Mouse (Mus musculus) embryonic facial prominence, embryonic 10.5 days (tissue): Measurements from ENCODE around the gene Alg3. TPM values are rescaled to one million over a fixed set of nuclear protein-coding genes. Genes with fewer than 3 reads are reported as not detected.

Experiments
- DNase-seq: peaks from one replicate; pipeline ENCODE4 v3.0.0-alpha.2; 2017; ENCODE audit warnings: low spot score
- H3K27ac ChIP-seq: fragments of 300-500 bp; sonication (generic); replicated peaks from 2 replicates; pipeline ENCODE4 v1.5.1; 2016; ENCODE audit warnings: mild to moderate bottlenecking
- H3K27me3 ChIP-seq: fragments of 300-500 bp; sonication (generic); replicated peaks from 2 replicates; pipeline ENCODE4 v1.6.1; 2016; ENCODE audit warnings: low read depth, mild to moderate bottlenecking; ENCODE audit not compliant: poor library complexity, severe bottlenecking
- H3K36me3 ChIP-seq: fragments of 300-500 bp; sonication (generic); replicated peaks from 2 replicates; pipeline ENCODE4 v1.6.1; 2016; ENCODE audit warnings: mild to moderate bottlenecking, moderate library complexity
- H3K4me1 ChIP-seq: fragments of 300-500 bp; sonication (generic); 2 replicates; pipeline ENCODE4 v1.6.1; 2016
- H3K4me3 ChIP-seq: fragments of 300-500 bp; sonication (generic); 2 replicates; pipeline ENCODE4 v1.5.1; 2016; ENCODE audit warnings: mild to moderate bottlenecking, moderate library complexity
- H3K9me3 ChIP-seq: fragments of 300-500 bp; sonication (generic); 2 replicates; pipeline ENCODE4 v1.6.1; 2016; ENCODE audit warnings: mild to moderate bottlenecking
- WGBS: fragments of 180-500 bp; shearing (Covaris S2); methylation state at CpG from one replicate; pipeline ENCODE4 v1.1.7; 2016; 5-methylcytosine and 5-hydroxymethylcytosine counted together
- polyA plus RNA-seq: library from polyadenylated mRNA; unstranded; fragments of >200 nt; fragmentation: Nextera tagmentation; extraction: Ambion mirVana; gene quantifications from 2 replicates; pipeline ENCODE4 v1.2.1, GENCODE M21; 2016

Alg3 gene
- polyA plus RNA-seq = 53.9 and 59.2 TPM in 2 replicates

DNA sequence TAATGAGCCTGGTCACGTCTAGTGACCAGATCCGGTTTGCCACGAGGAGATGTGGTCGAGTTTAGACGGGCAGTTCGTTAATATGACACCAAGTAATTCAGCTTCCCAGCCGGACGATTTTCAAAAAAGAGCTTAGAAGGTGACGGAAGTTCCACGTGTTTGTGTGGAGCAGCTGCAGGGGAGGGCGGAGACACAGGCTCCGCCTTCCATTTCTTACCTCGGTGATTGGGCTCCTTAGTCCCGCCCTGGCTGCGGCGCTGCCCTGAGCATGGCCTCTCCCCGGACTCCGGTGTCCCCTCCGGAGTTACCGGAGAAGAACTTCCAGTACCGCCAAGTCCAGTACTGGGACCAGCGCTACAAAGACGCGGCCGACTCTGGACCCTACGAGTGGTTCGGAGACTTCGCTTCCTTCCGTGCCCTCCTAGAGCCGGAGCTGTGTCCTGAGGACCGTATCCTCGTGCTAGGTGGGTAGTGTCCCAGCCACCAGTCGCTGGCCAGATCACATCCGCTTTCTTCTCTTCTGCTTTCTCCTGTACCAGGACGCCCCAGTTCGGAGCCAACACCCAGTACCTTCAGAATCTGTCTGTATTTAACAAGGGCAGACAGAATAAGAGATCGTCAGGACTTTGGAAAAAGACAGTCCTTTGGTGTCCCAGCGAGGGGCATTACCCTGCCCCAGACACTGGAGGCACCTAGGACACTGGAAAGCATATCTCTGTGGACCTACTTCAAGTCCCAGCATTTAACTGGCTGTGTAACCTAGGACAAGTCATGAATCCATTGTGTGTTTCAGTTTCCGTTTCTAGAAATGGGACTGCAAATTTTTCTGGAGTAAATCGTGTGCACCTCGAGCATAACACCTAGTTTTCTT lies at the start of gene Alg3, which contains the start of the genes Eef1akmt4 and Gm49333:
Alg3 (minus strand) TSS at position 379 of the 871 bp plus-strand sequence.
Eef1akmt4 (plus strand) TSS at position 237 of the 871 bp plus-strand sequence.
Gm49333 (plus strand) TSS at position 254 of the 871 bp plus-strand sequence.
- WGBS = 2% methylated on average over 41 of the region's 41 CpGs

DNA sequence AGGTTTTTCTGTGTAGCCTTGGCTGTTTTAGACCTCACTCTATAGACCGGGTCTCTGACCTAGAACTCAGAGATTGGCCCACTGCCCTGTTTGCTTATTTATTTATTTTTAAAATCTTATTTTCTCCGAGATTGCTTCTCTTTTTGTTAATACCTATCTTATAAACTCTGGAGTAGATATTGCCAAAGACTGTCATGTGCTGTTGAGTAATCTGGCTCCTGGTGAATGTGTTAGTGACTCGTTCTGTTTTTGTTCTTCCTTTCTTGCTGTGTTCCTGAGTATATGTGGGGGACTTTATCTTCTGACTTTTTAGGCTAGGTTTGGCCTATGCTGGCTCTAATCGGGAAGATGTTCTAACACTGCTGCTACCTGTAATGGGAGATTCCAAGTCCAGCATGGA lies 46.1 kb upstream of the Alg3 start:
- Histone ChIP-seq H3K4me3 (no peak overlapping the region), H3K36me3 (peaks cover 99% of the 10 kb centered on the region), H3K9me3 (no peaks in the 10 kb centered on the region), H3K4me1 (peaks cover 7% of the 10 kb centered on the region), H3K27ac (no peak overlapping the region), H3K27me3 (no peaks in the 10 kb centered on the region)
- WGBS = 94% methylated on average over 4 of the region's 4 CpGs
- no peak for DNase-seq

More for the DNA sequence above, at the start of gene Alg3, which contains the start of the genes Eef1akmt4 and Gm49333:
- Histone ChIP-seq H3K4me3 (peak within 1 kb of the TSS; percentile 88), H3K27me3 (no peaks in the 10 kb centered on the region), H3K4me1 (peaks cover 28% of the 10 kb centered on the region), H3K27ac (peak within 1 kb of the TSS; percentile 95), H3K9me3 (no peaks in the 10 kb centered on the region), H3K36me3 (peaks cover 28% of the 10 kb centered on the region)
- peak; percentile 91 for DNase-seq

DNA sequence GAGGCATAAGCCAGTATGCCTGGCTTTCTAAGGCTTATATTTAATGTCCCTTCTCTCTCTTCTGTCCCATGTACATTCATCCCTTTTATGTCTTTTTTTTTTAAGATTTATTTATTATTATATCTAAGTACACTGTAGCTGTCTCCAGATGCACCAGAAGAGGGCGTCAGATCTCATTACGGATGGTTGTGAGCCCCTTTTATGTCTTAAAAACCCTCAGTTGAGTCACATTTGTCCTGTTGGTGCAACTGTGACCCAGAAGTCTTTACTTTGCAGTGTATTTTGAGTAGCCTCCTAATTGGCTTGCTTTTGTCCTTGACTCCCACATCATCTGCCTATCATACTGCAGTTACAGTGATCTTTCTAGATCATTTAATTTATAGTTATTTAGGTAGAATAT lies 41.8 kb upstream of the Alg3 start:
- H3K4me1 ChIP-seq = peaks cover 18% of the 10 kb centered on the region
- peaks cover 56% of the 10 kb centered on the region for H3K36me3 ChIP-seq
- H3K27ac ChIP-seq = no peak overlapping the region
- H3K4me3 ChIP-seq = peak overlapping the region; percentile 97; the same call in 1 of the 2 replicates
- H3K27me3 ChIP-seq = no peaks in the 10 kb centered on the region
- 63% methylated on average over 2 of the region's 2 CpGs for WGBS
- no peak for DNase-seq
- no peaks in the 10 kb centered on the region for H3K9me3 ChIP-seq

DNA sequence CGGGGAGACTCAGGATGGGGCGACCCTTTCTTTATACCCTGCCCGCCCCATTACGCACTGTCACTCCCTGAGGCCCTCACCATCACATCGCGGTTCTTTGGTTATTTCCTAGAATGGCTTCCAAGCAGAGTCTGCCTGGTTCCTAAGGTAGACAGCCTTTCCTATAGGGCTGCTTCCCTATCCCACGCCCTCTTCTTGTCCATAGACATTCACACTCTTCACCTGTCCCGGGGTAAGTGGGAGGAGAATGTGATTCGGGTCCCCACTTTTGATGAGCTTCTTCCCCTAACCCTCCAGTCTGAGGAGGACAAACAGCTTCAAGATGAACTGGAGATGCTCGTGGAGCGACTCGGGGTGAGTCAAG lies 40.4 kb upstream of the Alg3 start:
- Histone ChIP-seq H3K4me1 (peaks cover 18% of the 10 kb centered on the region), H3K27me3 (no peaks in the 10 kb centered on the region), H3K27ac (peak overlapping the region; percentile 89), H3K4me3 (peak overlapping the region; percentile 97), H3K9me3 (no peaks in the 10 kb centered on the region), H3K36me3 (peaks cover 42% of the 10 kb centered on the region)
- no peak for DNase-seq
- WGBS = 11% methylated on average over 12 of the region's 12 CpGs

DNA sequence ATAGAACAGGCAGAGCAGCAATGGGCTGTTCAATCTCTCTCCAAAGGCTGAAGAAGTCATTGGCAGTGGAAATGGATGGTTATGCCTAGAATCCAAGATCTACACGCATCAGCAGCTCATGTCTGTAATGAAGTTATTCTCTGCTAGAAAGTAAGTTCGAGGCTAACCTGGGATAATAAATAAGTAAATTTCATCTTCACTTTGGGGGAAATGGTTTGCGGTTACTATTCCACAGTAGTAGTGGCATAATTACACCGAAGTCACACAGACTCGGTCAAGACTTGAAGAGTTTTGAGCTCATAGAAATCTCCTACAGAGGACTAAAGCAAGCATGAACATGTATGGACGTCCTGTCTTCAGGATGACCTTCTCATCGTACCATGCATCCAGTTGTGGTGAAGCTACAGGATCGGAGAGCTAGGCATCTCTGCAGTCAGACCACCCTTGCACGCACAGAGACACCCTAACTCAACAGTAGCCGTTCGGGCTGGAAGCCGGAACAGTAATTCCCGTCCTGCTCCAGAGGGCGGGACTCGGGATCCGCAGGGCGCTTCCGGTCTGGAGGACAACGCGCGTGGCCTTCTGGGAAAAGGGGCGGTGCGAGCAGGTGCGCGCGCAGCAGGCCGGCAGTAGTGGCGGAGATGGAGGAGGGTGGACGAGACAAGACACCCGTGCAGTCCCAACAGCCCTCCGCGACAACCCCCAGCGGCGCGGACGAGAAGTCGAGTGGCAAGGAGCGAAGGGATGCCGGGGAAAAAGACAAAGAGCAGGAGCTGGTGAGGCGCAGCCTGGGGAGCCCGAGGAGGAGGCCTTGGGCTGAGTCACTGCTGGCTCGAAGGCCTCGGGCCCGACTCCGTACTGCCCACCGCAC lies 39.8 kb upstream of the Alg3 start, which contains the start of gene Psmd2:
Psmd2 (plus strand) TSS at position 577 of the 871 bp plus-strand sequence.
- Histone ChIP-seq H3K27ac (peak within 1 kb of the TSS; percentile 89), H3K4me3 (peak within 1 kb of the TSS; percentile 97), H3K27me3 (no peaks in the 10 kb centered on the region), H3K36me3 (peaks cover 36% of the 10 kb centered on the region), H3K4me1 (peaks cover 18% of the 10 kb centered on the region), H3K9me3 (no peaks in the 10 kb centered on the region)
- 3% methylated on average over 46 of the region's 46 CpGs for WGBS
- DNase-seq = peak; percentile 97

DNA sequence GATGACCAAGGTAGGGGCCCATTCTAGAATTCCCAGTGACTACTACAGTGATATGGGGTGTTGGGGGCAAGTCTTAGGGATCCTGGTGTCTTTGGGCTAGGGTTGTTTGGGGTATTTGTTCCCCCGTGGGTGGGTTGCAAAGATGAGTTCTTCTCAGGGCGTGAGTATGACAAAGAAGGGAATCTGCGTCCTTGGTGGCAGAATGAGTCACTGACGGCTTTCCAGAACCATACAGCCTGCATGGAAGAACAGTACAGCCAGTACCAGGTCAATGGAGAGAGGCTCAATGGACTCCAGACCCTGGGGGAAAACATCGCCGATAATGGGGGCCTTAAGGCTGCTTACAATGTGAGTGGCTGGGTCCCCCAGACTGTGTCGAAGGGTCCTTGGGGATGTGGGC lies 32.4 kb upstream of the Alg3 start:
- 85% methylated on average over 7 of the region's 7 CpGs for WGBS

DNA sequence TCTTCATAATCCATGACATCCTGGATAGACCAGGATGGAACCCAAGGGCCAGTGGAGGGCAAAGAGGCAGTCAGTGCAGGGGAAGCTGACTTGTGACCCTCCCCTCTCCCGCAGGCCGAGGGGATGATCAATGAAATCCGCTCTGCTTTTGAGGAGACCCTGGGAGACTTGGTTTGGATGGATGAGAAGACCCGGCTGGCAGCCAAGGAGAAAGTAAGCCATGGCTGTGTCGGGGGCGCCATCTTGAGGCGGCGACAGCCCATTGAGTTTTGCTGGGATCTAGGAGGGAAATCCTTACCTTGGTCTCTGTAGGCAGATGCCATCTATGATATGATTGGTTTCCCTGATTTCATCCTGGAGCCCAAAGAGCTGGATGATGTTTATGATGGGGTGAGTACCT lies 30.6 kb upstream of the Alg3 start:
- no peaks in the 10 kb centered on the region for H3K36me3 ChIP-seq
- H3K27me3 ChIP-seq = no peaks in the 10 kb centered on the region
- DNase-seq = peak; percentile 76
- H3K27ac ChIP-seq = no peak overlapping the region
- no peak overlapping the region for H3K4me3 ChIP-seq
- WGBS = 2% methylated on average over 8 of the region's 8 CpGs
- H3K9me3 ChIP-seq = no peaks in the 10 kb centered on the region
- no peaks in the 10 kb centered on the region for H3K4me1 ChIP-seq

More for the DNA sequence above, 32.4 kb upstream of the Alg3 start:
- no peak for DNase-seq
- Histone ChIP-seq H3K4me3 (no peak overlapping the region), H3K9me3 (no peaks in the 10 kb centered on the region), H3K27me3 (no peaks in the 10 kb centered on the region), H3K36me3 (no peaks in the 10 kb centered on the region), H3K27ac (no peak overlapping the region), H3K4me1 (no peaks in the 10 kb centered on the region)

DNA sequence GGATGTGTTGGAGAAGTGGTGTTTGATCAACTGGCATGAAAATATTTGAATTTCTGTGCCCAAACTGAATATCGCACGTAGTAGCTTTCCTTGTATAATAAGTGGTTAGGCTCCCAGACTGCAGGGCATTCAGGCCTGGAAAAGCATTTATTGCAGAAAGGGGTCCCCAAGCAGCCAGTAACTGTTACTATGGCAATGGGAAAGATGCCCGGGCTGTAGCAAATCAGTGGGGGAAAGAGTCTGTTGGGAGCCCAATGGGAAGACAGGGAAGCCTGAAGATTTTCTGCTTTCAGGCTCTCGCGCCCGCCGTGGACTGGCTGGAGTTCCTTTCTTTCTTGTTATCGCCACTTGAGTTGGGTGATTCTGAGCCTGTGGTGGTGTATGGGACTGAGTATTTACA lies 26.8 kb upstream of the Alg3 start:
- no peak for DNase-seq
- H3K27ac ChIP-seq = no peak overlapping the region
- no peaks in the 10 kb centered on the region for H3K9me3 ChIP-seq
- no peaks in the 10 kb centered on the region for H3K4me1 ChIP-seq
- H3K4me3 ChIP-seq = no peak overlapping the region
- no peaks in the 10 kb centered on the region for H3K36me3 ChIP-seq
- no peaks in the 10 kb centered on the region for H3K27me3 ChIP-seq
- 84% methylated on average over 8 of the region's 8 CpGs for WGBS

DNA sequence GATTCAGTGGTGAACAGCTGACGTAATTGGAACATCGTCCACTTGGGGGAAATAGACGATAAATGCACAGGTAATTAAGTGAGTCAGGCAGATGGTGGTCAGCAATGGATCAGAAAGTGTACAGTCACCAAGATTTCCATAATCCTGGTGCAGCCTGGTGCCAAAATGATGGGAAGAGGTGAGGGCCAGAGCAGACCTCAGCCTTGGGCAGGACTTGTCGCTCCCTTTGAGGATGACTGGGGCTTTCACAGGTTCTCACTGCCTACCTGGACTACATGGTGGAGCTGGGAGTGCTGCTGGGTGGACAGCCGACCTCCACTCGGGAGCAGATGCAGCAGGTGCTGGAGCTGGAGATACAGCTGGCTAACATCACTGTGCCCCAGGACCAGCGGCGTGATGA lies 25.9 kb upstream of the Alg3 start:
- Histone ChIP-seq H3K4me1 (no peaks in the 10 kb centered on the region), H3K27me3 (no peaks in the 10 kb centered on the region), H3K9me3 (no peaks in the 10 kb centered on the region), H3K36me3 (no peaks in the 10 kb centered on the region), H3K27ac (no peak overlapping the region), H3K4me3 (no peak overlapping the region)
- DNase-seq = no peak
- WGBS = 86% methylated on average over 8 of the region's 8 CpGs

DNA sequence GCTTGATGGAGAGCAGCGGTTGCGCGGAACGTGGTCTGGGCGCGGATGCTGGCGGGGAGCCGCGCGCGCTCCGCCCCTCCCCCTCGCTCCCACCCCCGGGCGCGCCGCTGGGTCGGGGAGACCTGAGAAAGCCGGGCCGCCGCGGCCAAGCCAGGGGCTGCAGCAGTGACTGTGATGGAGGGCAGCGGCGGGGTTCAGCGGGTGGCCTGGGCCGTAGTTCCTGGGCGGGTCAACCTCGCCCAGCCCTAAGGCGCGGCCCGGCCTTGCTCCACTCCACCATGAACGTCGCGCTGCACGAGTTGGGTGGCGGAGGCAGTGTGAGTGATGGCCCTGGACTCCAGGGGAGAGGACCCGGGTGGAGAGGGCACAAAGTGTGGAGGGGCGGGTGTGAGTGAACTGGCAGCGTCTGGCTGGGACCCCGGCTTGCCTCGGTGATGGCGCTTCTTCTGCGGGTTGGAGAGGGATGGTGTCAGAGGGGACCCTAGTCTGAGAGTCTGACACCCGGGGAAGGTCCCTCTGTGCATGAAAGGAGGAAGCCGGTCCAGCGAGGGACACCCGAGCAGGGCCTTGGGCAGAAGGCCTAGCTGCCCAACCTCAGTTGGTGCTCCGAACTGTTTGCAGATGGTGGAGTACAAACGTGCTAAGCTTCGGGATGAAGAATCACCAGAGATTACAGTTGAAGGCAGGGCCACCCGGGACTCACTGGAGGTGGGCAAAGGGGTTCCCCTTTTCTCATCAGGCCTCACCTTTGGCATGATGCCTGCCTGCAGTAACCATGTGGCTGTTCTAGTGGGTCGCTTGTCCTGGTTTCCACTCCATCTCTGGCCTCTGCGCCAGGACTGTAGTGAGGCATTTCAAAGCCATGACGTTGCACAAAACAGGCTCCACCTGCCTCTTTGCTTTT lies 18.4 kb upstream of the Alg3 start, which contains the start of gene Ece2:
Ece2 (plus strand) TSS at position 98 of the 904 bp plus-strand sequence.
- Histone ChIP-seq H3K9me3 (no peaks in the 10 kb centered on the region), H3K4me3 (peak within 1 kb of the TSS; percentile 73), H3K27me3 (peaks cover 35% of the 10 kb centered on the region), H3K4me1 (peaks cover 17% of the 10 kb centered on the region), H3K27ac (peak within 1 kb of the TSS; percentile 85), H3K36me3 (no peaks in the 10 kb centered on the region)
- peak; percentile 68 for DNase-seq
- WGBS = 8% methylated on average over 54 of the region's 54 CpGs

DNA sequence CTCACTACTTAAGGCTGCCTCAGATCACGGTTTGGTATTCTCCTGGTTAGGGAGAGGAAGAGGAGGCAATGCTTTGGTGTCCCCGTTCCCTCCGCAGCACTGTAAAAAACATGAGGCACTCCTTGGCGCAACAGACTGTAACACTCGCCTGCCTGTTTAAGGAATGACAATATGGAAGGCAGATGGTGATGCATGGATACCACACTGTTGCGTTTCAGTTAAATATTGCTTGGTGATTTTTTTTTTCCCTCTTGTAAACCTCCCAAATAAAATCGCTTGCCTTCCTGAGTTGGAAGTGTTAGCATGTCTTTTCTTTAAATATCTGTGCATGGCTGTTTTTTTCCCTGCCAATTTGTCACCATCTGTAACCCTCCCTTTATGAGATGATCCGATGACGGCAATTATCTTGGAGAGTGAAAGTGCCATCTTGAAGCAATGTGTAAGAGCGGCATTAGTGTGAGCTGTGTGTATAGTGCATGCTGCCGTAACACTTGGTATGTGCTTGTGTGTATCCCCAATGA lies 17.4 kb upstream of the Alg3 start:
- no peaks in the 10 kb centered on the region for H3K9me3 ChIP-seq
- peaks cover 35% of the 10 kb centered on the region for H3K27me3 ChIP-seq
- no peak for DNase-seq
- 59% methylated on average over 11 of the region's 11 CpGs for WGBS
- H3K36me3 ChIP-seq = no peaks in the 10 kb centered on the region
- H3K27ac ChIP-seq = no peak overlapping the region
- H3K4me1 ChIP-seq = peaks cover 17% of the 10 kb centered on the region
- no peak overlapping the region for H3K4me3 ChIP-seq
